Comparison of ENCODE assay signal across 8 mouse cellular contexts in the genomic region with DNA sequence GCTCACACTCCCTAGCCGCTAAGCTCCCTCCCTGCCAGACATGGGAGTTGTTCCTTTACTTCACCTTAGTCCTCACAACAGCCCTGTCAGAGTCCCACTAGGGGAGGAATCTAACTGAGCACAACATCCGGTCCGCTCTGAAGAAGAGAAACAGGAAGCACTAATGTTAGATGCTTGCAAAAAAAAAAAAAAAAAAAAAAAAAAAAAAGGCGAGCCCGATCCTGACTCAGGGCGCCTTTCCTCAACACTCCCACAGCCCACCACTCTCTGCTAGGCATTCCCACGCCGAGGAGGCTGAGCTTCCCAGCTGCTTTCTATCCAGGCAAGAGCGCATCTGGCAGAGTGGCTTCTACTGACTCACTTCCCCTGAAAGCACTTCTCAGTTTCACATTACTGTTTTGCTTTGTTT.
DNase-seq lines count a peak whose midpoint lies in the region; ATAC-seq lines count a peak whose summit lies in the region.

No protein-coding gene starts in this region.

- H3K4me1 ChIP-seq in forebrain, embryonic 11.5 days (replicated peaks; ENCODE audit: control insufficient read depth, insufficient read depth, low read length) = no peaks in the 10 kb centered on the region
- H3K4me1 ChIP-seq in hindbrain, embryonic 11.5 days (replicated peaks; ENCODE audit: control insufficient read depth, insufficient read depth, low read length) = no peaks in the 10 kb centered on the region

- no peak overlapping the region for H3K27ac ChIP-seq in forebrain, embryonic 11.5 days (ENCODE audit: low read depth, low read length)
- no peak overlapping the region for H3K27ac ChIP-seq in hindbrain, embryonic 11.5 days (ENCODE audit: low read depth, low read length)

- H3K9me3 ChIP-seq in forebrain, embryonic 11.5 days (ENCODE audit: control insufficient read depth, low read length) = no peaks in the 10 kb centered on the region
- H3K9me3 ChIP-seq in hindbrain, embryonic 11.5 days (ENCODE audit: control insufficient read depth, low read length) = no peaks in the 10 kb centered on the region

- no peak overlapping the region for H3K4me2 ChIP-seq in forebrain, embryonic 11.5 days (ENCODE audit: low read depth, low read length, severe bottlenecking)
- H3K4me2 ChIP-seq in hindbrain, embryonic 11.5 days (replicated peaks; ENCODE audit: low read depth, low read length) = no peak overlapping the region

- H3K4me3 ChIP-seq in forebrain, embryonic 11.5 days (ENCODE audit: low read depth, low read length) = no peak overlapping the region
- no peak overlapping the region for H3K4me3 ChIP-seq in hindbrain, embryonic 11.5 days (ENCODE audit: low read depth, low read length)

- no peaks in the 10 kb centered on the region for H3K27me3 ChIP-seq in forebrain, embryonic 11.5 days (ENCODE audit: control insufficient read depth, insufficient read depth, low read length)
- no peaks in the 10 kb centered on the region for H3K27me3 ChIP-seq in hindbrain, embryonic 11.5 days (ENCODE audit: control insufficient read depth, insufficient read depth, low read length)

- peak; percentile 84 for DNase-seq in CD4-positive helper T cell, adult 2 months (ENCODE audit: low read depth, low spot score)
- DNase-seq in NIH3T3 (ENCODE audit: low read depth) = peak; percentile 44
- peak; percentile 88 for DNase-seq in induced T-regulatory cell, adult 2 months (ENCODE audit: low read depth)
- peak; percentile 48 for DNase-seq in lung, postnatal 25 days (ENCODE audit: low spot score)
- DNase-seq in thymus, postnatal 4 days = peak; percentile 57
- DNase-seq in forebrain, embryonic 11.5 days (ENCODE audit: low spot score) = no peak
- DNase-seq in hindbrain, embryonic 11.5 days (ENCODE audit: low spot score) = no peak
- no peak for DNase-seq in cerebellum, adult 9-10 months

- no peaks in the 10 kb centered on the region; the same call in 1 of the 2 replicates for H3K36me3 ChIP-seq in forebrain, embryonic 11.5 days (ENCODE audit: control insufficient read depth, insufficient read depth, low read length)
- no peaks in the 10 kb centered on the region for H3K36me3 ChIP-seq in hindbrain, embryonic 11.5 days (ENCODE audit: control insufficient read depth, insufficient read depth, low read length)

- H3K9ac ChIP-seq in forebrain, embryonic 11.5 days (ENCODE audit: low read length) = no peak overlapping the region
- no peak overlapping the region for H3K9ac ChIP-seq in hindbrain, embryonic 11.5 days (ENCODE audit: low read depth, low read length)

- 79% methylated on average over 8 of the region's 9 CpGs for WGBS in forebrain, embryonic 11.5 days
- WGBS in hindbrain, embryonic 11.5 days = 62% methylated on average over 8 of the region's 9 CpGs

- ATAC-seq in forebrain, embryonic 11.5 days (replicated peaks; ENCODE audit: low FRiP score) = no peak
- ATAC-seq in hindbrain, embryonic 11.5 days (ENCODE audit: low FRiP score) = no peak

Comparison
In these comparisons a context has a peak if more than half of its experiments do, and no peak if none do; other contexts are left out.
1. DNase-seq: peak in CD4-positive helper T cell, adult 2 months (single experiment), NIH3T3 (single experiment), induced T-regulatory cell, adult 2 months (single experiment), lung, postnatal 25 days (single experiment) and thymus, postnatal 4 days (single experiment); none in forebrain, embryonic 11.5 days (single experiment), hindbrain, embryonic 11.5 days (single experiment) and cerebellum, adult 9-10 months (single experiment).